Mouse (Mus musculus) cerebellum, postnatal 25 days (tissue): ENCODE measurements at regions not wholly inside any gene's neighbourhood (a gene's known extent, or its start where the extent isn't known, plus 50 kb on each side); places are given as distances from the start of the nearest gene placed in this dataset.

Source experiments
- DNase-seq, 2 experiments: peaks; one replicate each; pipeline ENCODE4 v3.0.0; 2021; ENCODE audit warnings: mixed read lengths in 2 of 2

DNA sequence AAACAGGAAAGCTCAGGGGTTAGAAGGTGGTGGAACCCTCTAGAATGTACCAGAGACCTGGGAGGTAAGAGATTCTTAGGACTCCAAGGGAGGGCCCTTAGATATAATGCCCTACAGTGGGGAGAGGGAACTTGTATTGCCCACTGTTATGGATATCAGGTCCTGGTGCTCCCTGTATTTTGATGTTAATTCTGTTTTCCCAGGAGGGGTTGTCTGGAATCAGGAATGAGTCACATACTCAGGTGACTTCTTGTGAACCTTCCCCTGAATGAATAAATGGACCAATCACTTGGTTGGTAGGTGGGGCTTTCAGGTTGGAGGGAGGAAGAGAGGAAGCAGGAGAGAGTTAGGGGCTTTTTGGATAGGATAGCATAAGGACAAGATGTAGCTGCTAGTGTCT lies 533.8 kb upstream of the Htr2c start:
- DNase-seq: no peak

DNA sequence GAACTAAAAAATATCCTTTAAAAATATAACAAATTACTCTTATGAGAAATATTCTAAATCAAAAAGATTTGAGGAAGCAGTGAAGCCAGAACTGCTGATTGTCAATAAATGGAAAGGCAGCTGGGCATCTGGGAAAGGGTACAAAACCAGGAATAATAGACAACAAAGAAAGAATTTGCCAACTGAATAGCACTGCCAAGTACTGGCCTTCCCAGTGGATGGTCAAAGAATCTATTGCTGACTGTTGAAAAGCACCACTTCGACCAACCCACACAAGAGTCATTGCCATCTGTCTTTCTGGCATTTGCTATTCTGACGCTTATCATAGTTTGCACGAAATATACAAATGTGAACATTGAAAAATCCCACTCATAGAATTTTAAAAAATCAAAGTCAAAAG lies 502.4 kb upstream of the Htr2c start:
- peak in 1 of 2 experiments; percentile 2 for DNase-seq

DNA sequence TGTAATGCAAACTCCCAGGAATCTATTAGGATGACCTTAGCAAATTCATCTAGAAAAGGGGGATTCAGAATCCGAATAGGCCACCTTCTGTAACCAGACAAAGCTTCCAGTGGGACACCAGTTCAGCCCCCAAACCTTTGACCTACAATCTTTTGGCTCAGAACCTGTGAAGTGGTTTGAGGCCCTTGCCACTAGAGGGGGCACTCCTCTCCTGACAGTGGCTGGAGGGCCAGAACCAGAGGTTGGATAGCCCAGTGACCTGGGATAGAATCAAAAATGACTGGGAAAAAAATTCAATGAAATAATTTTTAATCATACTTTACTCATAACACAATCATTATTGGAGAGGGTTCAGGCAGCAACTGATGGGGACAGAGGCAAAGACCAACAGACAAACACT lies 484.7 kb upstream of the Htr2c start:
- no peak for DNase-seq

DNA sequence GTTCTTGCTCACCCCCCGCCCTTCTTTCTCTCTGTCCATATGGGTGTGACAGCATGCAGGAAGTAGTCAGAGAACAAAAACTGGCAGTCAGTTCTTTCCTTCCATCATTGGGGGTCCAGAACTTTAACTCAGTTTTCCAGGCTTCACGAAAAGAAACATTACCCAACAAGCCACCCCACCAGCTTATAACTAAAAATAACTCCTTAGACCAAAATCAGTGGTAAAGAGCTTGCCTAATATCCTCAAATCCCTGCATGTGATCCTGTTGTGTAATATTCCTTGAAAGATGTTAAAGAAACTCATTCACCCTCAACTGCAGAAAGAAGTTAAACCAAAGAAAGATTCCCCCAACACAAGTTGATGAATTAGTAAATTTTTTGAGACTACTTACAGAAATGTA lies 449.8 kb upstream of the Htr2c start:
- no peak for DNase-seq

DNA sequence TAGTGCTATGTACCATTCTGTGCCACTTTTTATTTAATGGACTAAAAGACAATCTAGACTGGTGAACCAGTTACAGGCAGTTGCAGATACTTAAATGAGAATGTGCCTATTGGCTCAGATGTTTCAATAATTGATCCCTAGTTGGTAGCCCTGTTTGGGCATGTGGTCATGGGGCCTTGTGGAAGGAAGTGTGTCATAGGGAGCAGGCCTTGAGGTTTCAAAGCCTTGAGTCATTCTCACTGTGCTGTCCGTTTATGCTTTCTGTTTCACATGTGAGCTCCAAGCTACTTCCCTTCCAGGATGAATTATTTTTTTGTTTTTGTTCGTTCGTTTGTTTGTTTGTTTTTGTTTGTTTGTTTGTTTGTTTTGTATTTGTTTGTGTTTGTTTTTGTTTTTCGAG lies 449.1 kb upstream of the Htr2c start:
- no peak for DNase-seq

DNA sequence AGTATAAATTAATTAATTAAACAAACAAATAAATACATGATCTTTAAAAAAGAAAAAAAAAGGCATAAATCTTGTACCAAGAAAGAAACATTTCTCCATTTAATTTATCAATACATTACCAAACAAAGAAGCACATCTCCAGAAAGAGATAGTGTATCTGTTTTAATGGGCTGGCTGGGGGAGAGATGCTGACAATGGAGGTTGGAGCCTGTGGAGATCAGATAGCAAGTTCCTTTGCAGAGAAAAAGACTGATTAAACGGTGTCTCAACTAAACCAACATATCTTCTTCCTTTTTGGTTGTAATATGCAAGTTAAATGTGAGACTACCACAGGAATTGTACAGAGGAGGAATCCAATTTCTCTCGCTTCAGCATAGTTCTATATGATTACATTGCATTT lies 433.5 kb upstream of the Htr2c start:
- no peak for DNase-seq

DNA sequence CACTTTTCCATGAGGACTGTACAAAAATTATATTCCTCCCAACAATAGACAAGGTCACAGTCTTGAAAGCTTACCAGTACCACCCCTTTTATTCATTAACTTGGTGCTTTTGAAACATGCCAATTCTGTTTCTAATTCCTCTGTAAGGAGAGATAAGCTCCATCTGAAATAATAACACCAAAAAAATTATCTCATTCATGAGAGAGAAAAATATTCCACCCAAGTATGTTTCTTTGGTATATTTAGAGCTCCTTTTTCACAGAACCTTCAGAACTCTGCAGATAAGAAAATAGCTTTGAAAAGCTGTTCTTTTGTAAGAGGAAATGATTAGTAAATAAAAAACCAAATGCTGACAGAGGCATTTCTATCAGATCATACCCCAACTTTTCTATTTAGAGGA lies 424.5 kb upstream of the Htr2c start:
- no peak for DNase-seq

DNA sequence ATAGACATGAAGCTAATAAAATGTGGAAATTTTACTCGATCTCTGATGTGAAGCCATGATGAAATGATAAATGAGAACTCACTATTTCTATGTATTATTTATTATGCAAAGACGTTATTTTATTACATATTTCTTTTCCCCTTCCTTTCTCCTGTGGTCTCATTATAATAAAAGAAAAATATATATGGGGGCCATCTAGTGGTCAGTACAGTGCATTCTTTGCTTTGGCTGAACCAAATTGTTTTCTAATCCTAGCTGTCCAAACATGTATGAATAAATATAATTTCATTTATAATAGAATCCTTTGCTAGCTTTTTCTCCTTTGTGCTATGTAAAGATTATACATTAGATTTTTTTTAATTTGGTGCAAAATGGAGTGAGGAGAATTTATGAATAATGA lies 403.7 kb upstream of the Htr2c start:
- no peak for DNase-seq
